Mouse (Mus musculus): ENCODE results near the gene Arhgef10l.
"Not testable (repeated sequence)": the region's sequence is repeated elsewhere in the genome, so short reads cannot be mapped to it uniquely, and the experiment has no call there.

The Arhgef10l gene

GRCm38 (mm10) chr4:140580866-140581265 is 84.9 kb downstream of the Arhgef10l start:
- in situ Hi-C loops (cut with MboI, MseI): no loop called here

GRCm38 (mm10) chr4:140579576-140579975 is 86.2 kb downstream of the Arhgef10l start:
- in situ Hi-C loops (cut with MboI, MseI): no loop called here

- in situ Hi-C loops (cut with MboI, MseI): no loop called here
Observed at GRCm38 (mm10) chr4:140579149-140579548, 86.7 kb downstream of the Arhgef10l start.

GRCm38 (mm10) chr4:140576628-140577027 is 89.2 kb downstream of the Arhgef10l start:
- in situ Hi-C loops (cut with MboI, MseI): no loop called here

DNA sequence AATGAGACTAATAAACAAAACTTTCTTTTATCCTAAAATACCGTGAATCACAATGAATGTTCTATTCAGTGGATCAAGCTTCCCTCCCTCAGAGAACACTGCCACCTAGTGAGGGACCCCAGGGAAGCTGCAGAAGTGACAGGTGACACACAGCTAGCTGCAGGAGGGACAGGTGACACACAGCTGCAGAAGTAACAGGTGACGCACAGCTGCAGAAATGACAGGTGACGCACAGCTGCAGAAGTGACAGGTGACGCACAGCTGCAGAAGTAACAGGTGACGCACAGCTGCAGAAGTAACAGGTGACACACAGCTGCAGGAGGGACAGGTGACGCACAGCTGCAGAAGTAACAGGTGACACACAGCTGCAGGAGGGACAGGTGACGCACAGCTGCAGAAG is 90.9 kb downstream of the Arhgef10l start:
- in situ Hi-C loops (cut with MboI, MseI): not testable (repeated sequence)

GRCm38 (mm10) chr4:140572376-140572775 is 93.4 kb downstream of the Arhgef10l start:
- in situ Hi-C loops (cut with MboI, MseI): no loop called here

DNA sequence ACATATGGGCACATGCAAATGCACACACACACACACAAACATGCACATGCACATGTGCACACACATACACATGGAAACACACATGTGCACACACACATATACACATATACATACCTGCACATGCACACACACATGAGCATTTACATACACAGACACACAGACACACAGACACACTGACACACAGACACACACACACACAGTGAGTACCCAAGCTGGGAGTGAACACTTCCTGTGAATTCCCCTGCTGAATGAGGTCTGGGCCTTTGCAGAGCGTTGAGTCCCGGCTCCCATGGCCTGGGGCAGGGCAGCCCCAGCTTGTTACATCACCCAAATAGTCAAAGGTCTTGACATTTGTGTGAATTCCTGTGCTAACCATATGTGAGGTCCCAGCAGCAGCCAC is 96.4 kb downstream of the Arhgef10l start:
- in situ Hi-C loops (cut with MboI, MseI): no loop called here

GRCm38 (mm10) chr4:140567911-140568480 is 97.8 kb downstream of the Arhgef10l start:
- in situ Hi-C loops (cut with MboI, MseI): no loop called here

DNA sequence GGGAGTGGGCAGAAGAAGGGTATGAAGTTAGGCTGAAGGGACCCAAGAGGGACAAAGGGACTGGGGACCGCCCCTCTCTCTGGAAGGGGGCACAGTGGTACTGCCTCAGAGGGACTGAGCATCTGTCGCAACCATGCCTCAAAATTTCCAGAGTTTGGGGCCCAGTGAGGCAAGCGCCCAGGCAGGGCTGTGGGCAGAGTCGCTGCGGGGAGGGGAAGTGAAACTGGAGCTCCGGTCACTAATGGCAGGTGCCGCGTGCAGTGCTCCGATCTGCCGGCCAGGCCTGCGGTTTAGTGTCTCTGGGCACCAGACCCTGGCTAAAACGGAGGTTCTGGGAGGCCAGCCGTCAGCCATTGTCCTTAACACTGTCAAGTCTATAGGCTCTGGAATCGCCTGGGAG is 99.0 kb downstream of the Arhgef10l start:
- in situ Hi-C loops (cut with MboI, MseI): no loop called here

DNA sequence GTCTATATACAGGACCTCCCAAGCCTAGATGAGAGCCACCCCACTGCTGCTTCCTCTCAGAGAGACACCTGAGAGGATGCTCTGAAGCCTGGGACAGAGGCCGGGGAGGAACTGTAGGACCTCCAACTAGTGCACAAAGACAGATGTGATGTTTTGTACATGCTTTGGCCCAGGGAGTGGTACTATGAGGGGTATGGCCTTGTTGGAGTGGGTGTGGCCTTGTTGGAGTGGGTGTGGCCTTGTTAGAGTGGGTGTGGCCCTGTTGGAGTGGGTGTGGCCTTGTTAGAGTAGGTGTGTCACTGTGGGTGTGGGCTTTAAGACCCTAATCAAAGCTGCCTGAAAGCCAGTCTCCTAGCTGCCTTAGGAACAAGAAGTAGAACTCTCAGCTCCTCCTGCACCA is 101.4 kb downstream of the Arhgef10l start:
- in situ Hi-C loops (cut with MboI, MseI): not testable (repeated sequence)

DNA sequence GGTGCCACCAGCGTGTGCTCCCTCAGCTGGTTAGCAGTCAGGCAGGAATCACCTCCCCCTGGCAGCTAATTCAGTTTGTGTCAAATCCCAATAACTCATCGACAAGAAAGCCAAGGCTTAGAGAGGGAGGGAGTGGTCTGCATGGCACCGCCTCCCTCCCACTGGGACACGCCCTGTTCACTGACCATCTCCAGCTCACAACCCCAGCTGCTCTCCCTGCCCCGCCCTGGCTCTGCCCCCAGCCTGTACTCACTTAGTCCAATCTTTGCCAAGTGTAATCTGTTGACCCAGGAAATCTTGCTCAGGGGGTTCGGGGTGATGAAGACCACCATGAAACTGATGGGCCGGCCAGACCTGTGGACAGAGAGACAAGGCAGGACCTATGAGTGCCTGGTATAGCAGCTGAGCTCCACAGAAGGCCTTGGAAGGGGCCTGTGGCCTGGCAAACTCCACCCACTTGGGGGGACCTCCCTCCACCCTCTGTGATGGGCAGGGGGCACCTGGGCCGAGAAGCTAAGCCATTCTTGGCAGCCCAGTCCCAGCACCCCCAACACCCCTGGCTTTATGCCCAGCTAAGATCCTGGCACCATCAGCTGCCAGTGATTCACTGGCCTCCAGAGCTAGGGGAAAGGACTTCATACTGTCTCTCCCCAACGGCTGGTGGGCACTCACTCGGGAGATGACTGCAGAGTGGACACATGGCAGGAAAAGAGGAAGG is 103.2 kb downstream of the Arhgef10l start:
- in situ Hi-C loops (cut with MboI, MseI): no loop called here

GRCm38 (mm10) chr4:140561744-140562143 is 104.1 kb downstream of the Arhgef10l start:
- in situ Hi-C loops (cut with MboI, MseI): no loop called here

GRCm38 (mm10) chr4:140559862-140560261 is 106.0 kb downstream of the Arhgef10l start:
- in situ Hi-C loops (cut with MboI, MseI): loop anchor here (5.0 kb wide), 1 partner anchor 117 kb away; no protein-coding TSS in a partner anchor

- in situ Hi-C loops (cut with MboI, MseI): loop anchor here (5.0 kb wide), 1 partner anchor 119 kb away; no protein-coding TSS in a partner anchor
Observed at GRCm38 (mm10) chr4:140558193-140558592, 107.6 kb downstream of the Arhgef10l start.

- in situ Hi-C loops (cut with MboI, MseI): loop anchor here (5.0 kb wide), 1 partner anchor 121 kb away; no protein-coding TSS in a partner anchor
Observed at GRCm38 (mm10) chr4:140556561-140556960, 109.3 kb downstream of the Arhgef10l start.

DNA sequence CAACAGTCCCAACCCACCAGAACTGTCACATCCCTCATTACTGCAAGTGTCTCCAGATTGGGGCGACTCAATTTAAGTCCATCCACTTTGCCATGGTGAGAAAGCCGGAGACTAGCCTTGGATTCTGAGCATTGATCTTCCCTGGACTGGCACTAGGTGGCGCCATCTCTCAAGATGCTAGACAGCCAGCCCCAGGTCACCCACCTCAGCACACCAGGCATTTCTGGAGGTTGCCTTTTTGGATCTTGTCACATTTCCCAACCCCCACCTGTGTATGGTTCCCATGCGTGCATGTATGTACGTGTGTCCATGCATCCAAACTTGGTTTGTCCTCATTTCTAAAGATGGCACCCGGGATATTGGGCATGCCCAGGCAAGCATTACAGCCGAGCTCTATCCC is 110.5 kb downstream of the Arhgef10l start:
- in situ Hi-C loops (cut with MboI, MseI): loop anchor here (5.0 kb wide), 1 partner anchor 122 kb away; no protein-coding TSS in a partner anchor

DNA sequence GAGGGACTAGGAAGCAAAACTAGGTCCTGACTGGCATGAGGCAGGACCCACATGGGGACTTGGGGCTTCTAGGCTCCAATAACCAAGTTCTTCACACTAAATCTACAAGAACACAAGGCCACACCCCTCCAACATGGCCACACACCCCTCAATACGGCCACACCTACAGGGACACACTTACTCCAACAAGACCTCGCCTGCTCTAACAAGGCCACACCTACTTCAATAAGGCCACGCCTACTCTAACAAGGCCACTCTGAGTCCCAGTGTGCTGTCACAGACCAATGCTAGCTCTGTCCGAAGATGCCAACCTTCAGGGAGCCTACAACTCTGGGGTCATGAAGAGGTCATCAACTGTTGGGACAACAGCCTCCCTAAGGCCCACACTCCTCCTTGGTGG is 111.3 kb downstream of the Arhgef10l start:
- in situ Hi-C loops (cut with MboI, MseI): no loop called here

- in situ Hi-C loops (cut with MboI, MseI): no loop called here
Observed at GRCm38 (mm10) chr4:140551766-140552165, 114.0 kb downstream of the Arhgef10l start.

DNA sequence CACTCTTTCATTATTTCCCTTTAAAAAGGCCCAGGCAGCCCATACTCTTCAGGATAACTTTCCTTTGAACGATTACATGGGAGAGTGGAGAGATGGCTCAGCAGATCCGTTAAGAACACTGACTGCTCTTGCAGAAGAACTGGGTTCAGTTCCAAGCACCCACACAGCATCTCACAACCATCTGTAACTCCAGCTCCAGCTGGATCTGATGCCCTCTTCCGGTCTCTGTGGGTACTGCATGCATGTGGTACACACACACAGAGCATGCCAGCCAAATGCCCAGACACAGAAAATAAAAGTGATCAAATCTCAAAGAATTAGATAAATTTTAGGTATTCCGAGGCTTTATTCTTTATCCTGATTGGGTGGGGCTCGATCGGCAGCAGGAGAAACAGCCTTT is 115.1 kb downstream of the Arhgef10l start:
- in situ Hi-C loops (cut with MboI, MseI): no loop called here

DNA sequence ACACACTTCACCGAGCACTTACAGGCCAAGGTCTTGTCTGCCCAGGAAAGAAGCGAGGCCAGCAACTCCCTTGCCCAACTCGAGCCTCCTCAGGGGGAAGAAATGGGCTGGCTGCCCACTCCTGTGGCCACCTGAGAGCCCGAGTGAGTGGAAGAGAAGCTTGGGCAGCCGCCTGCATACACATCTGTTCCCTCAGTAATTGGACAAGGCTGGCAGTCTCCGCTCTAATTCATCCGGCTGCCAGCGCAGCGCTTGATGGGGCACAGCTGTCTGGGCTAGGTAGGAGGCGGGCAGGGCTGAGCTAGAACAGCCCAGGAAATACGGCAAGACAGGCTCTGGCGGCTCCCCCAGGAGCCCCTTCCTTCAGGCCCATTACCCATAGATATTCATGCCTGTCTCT is 115.8 kb downstream of the Arhgef10l start:
- in situ Hi-C loops (cut with MboI, MseI): no loop called here

- in situ Hi-C loops (cut with MboI, MseI): no loop called here
Observed at GRCm38 (mm10) chr4:140547488-140547887, 118.3 kb downstream of the Arhgef10l start.

DNA sequence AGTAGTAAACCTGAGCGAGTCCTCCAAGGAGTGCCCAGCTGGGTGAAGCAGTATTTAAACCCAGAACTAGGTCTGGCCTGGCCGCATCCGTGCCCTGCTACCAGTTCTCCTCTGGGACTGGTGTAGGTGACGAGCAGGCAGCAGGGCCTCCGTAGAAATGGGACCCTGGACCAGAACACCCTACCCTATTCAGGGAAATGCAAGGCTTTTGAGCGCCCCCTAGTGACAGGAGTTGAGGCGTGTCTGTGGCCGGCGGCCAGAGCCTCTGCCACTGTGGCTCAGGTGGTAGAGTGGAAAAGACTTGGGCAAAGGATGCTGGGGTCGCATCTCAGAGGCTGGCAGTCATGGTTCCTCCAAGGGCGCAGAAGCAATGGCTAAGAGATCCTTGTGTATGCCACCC is 126.7 kb downstream of the Arhgef10l start:
- in situ Hi-C loops (cut with MboI, MseI): no loop called here

DNA sequence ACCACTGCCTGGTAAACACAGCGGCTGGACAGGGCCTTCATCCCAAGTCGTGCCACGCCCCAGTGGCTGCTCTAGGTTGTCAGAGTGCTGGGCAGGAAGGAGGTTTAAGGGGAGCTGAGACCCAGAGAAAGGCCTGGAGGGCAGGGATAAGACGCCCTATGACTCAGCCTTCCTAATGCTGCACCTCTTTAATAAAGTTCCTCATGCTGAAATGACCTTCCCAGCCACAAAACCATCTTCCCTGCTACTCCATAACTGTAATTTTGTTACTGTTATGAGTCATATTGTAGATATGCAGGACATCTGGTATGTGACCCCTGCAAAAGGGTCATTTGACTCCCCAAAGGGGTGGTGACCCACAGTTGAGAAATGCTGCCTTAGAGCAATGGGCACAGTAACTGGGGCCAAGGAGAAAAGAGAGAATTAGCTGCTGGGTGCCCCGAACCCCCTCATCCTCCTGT is 128.2 kb downstream of the Arhgef10l start:
- in situ Hi-C loops (cut with MboI, MseI): no loop called here
